Mouse (Mus musculus) myocyte (in vitro differentiated cells): Measurements from ENCODE around the gene Tmtc4.

Experiments
- CEBPB ChIP-seq: IDR thresholded peaks from 2 replicates; pipeline ENCODE4 v1.6.1; 2011; ENCODE audit warnings: mild to moderate bottlenecking, moderate library complexity; ENCODE audit not compliant: poor library complexity, insufficient read depth, severe bottlenecking
- E2F4 ChIP-seq: IDR thresholded peaks from one replicate; pipeline ENCODE4 v1.6.1; 2011; ENCODE audit warnings: mild to moderate bottlenecking, control low read depth, moderate library complexity; ENCODE audit not compliant: insufficient read depth
- MAX ChIP-seq: IDR thresholded peaks from one replicate; pipeline ENCODE4 v1.6.1; 2011; ENCODE audit warnings: low read depth, mild to moderate bottlenecking, control low read depth
- MYOD1 ChIP-seq, 3 experiments: IDR thresholded peaks; one replicate each; pipeline ENCODE4 v1.6.1; 2011; ENCODE audit warnings: control low read depth in 2 of 3, low read depth in 2 of 3, mild to moderate bottlenecking in 2 of 3, moderate library complexity in 1 of 3; ENCODE audit not compliant: insufficient read length in 2 of 3, control insufficient read depth in 1 of 3
- POLR2A ChIP-seq: IDR thresholded peaks from one replicate; pipeline ENCODE4 v1.6.1; 2011; ENCODE audit warnings: low read depth, mild to moderate bottlenecking, control low read depth, moderate library complexity; ENCODE audit not compliant: insufficient read length
- TCF12 ChIP-seq: IDR thresholded peaks from one replicate; pipeline ENCODE4 v1.6.1; 2011; ENCODE audit warnings: mild to moderate bottlenecking, control low read depth; ENCODE audit not compliant: poor library complexity, insufficient read depth, severe bottlenecking
- TCF3 ChIP-seq: IDR thresholded peaks from one replicate; pipeline ENCODE4 v1.6.1; 2011; ENCODE audit warnings: low read depth, control low read depth; ENCODE audit not compliant: insufficient read length
- USF1 ChIP-seq: IDR thresholded peaks from one replicate; pipeline ENCODE4 v1.6.1; 2011; ENCODE audit warnings: low read depth, mild to moderate bottlenecking, control low read depth, moderate library complexity

- no peak for TF ChIP-seq USF1
- TF ChIP-seq CEBPB: no peak
- peak in 2 of 3 experiments; percentile 8 to 52 for TF ChIP-seq MYOD1 (IDR thresholded peaks at IDR 0.05; ENCODE audit: control insufficient read depth in 1 of 3, insufficient read length in 2 of 3, low read depth in 2 of 3)
- TF ChIP-seq TCF3: no peak
- TF ChIP-seq TCF12: no peak
- TF ChIP-seq POLR2A: no peak
- TF ChIP-seq MAX: no peak
- TF ChIP-seq E2F4: no peak
These were observed 99.8 kb downstream of the Tmtc4 start for GRCm38 (mm10) chr14:122883821-122884584.
